Mouse (Mus musculus): Measurements from ENCODE around the gene Ccdc158. TPM values are rescaled to one million over a fixed set of nuclear protein-coding genes. Genes with fewer than 3 reads are reported as not detected.

Gene Ccdc158
- polyA plus RNA-seq, 2 experiments from 2014 or later = not detected

DNA sequence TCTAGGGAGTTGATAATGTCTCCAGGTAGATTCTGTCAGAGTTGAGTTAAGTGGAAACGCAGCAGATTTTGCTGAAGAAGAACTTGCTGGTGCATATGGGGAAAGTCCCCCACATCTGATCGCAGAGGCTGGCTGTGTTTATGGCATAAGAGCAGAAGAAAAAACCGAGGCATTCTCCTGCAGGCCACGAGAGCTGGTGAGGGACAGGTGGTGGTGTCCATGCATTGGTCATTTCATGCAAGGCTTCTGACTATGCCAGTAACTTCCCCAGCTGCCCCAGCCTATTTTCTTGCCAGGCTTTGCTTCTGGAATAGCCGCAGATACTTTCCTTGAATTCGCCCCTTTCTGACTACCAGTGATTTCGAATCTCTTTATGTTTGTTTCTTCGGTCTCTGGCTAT, 78.2 kb downstream of the Ccdc158 start:
- no peak for ATAC-seq

DNA sequence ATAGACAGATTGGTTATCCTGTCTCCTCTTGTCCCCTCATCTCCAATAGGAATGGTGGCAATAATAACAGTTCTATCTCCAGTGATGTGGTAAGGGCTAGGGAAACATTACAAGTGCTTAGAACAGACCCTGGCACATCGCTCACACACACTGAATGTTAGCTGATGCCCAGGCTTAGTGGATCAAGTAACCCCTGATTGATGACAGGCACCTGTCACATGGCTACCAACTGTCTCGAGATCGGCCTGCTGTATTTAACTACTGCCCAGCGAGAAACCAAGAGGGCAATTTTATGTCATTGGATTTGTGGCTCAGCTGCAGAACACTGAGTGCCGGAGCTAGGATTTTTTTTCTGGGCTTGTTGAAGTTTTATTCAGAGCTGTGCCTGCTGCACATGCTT, 80.0 kb downstream of the Ccdc158 start:
- no peak for ATAC-seq

DNA sequence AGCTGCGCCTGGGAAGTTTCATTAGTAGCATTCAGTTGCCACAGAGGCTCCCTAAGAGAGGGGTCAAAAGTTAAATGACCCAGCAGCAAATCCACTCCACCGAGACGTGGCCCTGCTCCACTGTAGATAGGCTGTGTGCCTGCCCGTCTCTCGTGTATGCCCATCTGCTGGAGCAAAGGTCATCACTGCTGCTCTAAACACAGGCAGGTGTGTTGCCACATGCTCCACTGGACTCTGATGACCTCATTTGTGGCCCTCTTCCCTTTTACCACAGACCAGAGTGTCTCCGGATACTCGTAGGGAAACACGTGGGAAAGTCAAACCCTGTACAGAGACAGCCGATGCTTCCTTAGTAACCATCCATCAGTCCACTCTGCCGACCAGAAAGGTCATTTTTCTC, 89.1 kb downstream of the Ccdc158 start:
- no peak for ATAC-seq

- no peak for ATAC-seq
Measured at GRCm38 (mm10) chr5:92579559-92579958, 95.5 kb downstream of the Ccdc158 start.

DNA sequence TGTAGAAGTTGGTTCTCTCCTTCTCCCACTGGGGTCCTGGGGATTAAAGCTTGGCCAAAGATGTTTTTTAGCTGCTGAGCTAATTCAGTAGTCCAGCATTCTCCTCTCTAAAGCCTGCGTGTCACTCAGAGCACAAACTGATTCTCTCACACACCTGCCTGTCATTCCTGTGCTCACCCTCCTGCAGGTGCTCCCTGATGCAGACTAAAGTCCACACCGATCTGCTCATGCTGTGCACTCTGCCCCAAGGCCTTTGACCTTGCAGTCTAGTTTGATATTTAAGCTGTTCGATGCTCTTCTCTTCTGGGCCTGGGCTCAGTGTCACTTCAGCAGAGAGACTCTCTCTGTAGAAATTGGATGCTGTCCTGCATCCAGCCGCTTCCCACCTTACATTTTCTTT, 103.8 kb downstream of the Ccdc158 start:
- ATAC-seq = no peak

DNA sequence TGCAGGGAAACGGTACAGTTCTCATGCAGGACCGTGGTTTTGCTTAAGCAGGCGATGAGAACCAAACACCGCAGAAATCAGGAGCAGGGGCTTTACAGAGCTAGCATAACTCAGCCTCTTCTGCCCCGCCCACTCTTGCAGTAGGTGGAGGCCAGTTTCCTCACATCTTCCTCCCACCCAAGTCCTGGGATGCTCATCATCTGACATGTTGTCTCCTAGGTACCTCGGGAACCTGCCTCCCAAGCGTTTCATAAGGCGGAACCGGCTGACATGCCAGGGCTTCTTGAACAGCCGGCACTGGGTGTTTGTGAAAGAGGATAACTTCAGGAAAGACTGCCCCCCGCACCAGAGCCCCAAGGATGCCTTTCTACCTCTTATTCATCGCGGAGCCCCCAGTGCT, 113.1 kb downstream of the Ccdc158 start:
- ATAC-seq = no peak

DNA sequence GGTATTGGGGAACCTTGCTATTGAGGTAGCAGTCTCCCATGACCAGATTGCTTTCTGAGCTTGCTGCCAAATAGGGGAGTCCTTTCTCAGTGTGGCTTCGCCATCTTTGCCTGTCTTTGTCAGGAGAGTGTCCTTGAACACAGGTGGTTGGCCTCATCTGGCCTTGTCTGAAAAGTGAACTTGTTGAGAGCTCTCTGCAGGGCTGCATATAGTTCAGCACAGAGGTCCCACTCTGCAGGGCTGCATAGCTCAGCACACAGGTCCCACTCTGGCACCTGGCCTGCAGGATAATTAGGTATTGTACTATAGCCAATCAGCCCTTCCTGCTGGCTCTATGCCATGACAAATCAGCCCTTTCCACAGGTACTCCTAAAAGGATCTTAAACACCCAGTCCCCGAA, 114.9 kb downstream of the Ccdc158 start:
- ATAC-seq = no peak

Other genes starting within 250 kb of the Ccdc158 start
- gene Nup54, start 240.1 kb downstream of the Ccdc158 start, polyA plus RNA-seq (2017; shearing (Covaris generic)) = 10 to 100 TPM; 34.5 to 40.6 TPM
- 10 to 100 TPM; 10.6 to 11.8 TPM for gene Scarb2, start 168.4 kb downstream of the Ccdc158 start, polyA plus RNA-seq (2017; shearing (Covaris generic))
- gene Fam47e, start 120.2 kb downstream of the Ccdc158 start, polyA plus RNA-seq (2017; shearing (Covaris generic)) = not detected
- under 1 TPM; 0.16 to 0.40 TPM for gene Stbd1, start 72.2 kb downstream of the Ccdc158 start, polyA plus RNA-seq (2017; shearing (Covaris generic))
- not detected for gene Shroom3, start 8.2 kb upstream of the Ccdc158 start, polyA plus RNA-seq (2017; shearing (Covaris generic))